Mouse (Mus musculus) liver, postnatal 0 days (tissue): Measurements from ENCODE around the gene Slit3.

Experiments used
- CTCF ChIP-seq: sonication (generic); IDR thresholded peaks from 2 replicates; pipeline ENCODE4 v1.5.1; 2016; ENCODE audit warnings: antibody characterized with exemption, low read depth
- EP300 ChIP-seq: IDR thresholded peaks from 2 replicates; pipeline ENCODE4 v1.6.1; 2016; ENCODE audit warnings: antibody characterized with exemption, low read depth, mild to moderate bottlenecking

DNA sequence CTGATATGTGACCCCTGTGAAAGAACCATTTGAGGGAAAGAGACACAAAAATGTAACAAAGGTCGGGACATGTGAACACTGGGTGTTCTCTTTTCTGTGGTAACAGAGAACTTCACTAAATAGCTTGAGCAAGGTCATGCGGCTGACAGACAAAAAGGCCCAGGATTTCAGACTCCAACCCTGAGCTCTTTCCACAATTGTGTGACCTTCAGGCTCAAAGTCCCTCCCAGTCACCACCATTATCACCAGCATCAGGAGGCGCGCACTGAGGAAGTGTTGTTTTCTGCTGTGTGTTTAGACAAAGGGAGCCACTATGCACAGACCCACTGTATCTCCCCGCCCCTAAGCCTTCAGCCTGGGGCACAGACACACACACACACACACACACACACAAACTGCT, 181.2 kb downstream of the Slit3 start:
- no peak for TF ChIP-seq CTCF
- TF ChIP-seq EP300 = no peak
